Mouse (Mus musculus) T-helper 17 cell (primary cell): Measurements from ENCODE around the gene Pmm2.

ENCODE experiments used
- in situ Hi-C, 2 experiments: fragments of 300-600 bp; cut with MboI, MseI; formaldehyde crosslinking; loops; 1 replicate in 1 of 2; 2 replicates in 1 of 2; pipeline ENCODE4 v1.15.1; 2025; ENCODE audit warnings: high pct_unique_total_duplicates in 2 of 2

The Pmm2 gene

GRCm38 (mm10) chr16:8678676-8679075 is 41.2 kb downstream of the Pmm2 start:
- in situ Hi-C loops = loop anchor here (5.0 kb wide), 3 partner anchors 181 to 276 kb away; no protein-coding TSS in a partner anchor

GRCm38 (mm10) chr16:8679780-8680179 is 42.3 kb downstream of the Pmm2 start:
- in situ Hi-C loops = loop anchor here (5.0 kb wide), 4 partner anchors 182 to 277 kb away; no protein-coding TSS in a partner anchor

GRCm38 (mm10) chr16:8680470-8680869 is 43.0 kb downstream of the Pmm2 start, which contains the start of gene Gm5767:
Gene Gm5767, plus strand, starts transcription at chr16:8680770.
- in situ Hi-C loops = loop anchor here in 1 of 2 experiments (5.0 kb wide), 1 partner anchor 273 kb away; no protein-coding TSS in a partner anchor

GRCm38 (mm10) chr16:8685087-8685486 is 47.6 kb downstream of the Pmm2 start:
- in situ Hi-C loops = loop anchor here in 1 of 2 experiments (5.0 kb wide), 1 partner anchor 82 kb away; no protein-coding TSS in a partner anchor

- in situ Hi-C loops = loop anchor here in 1 of 2 experiments (5.0 kb wide), 1 partner anchor 81 kb away; no protein-coding TSS in a partner anchor
Measured at GRCm38 (mm10) chr16:8686121-8686870, 48.8 kb downstream of the Pmm2 start.

- in situ Hi-C loops = loop anchor here in 1 of 2 experiments (5.0 kb wide), 1 partner anchor 80 kb away; no protein-coding TSS in a partner anchor
Measured at GRCm38 (mm10) chr16:8686871-8687535, 49.5 kb downstream of the Pmm2 start.

- in situ Hi-C loops = loop anchor here in 1 of 2 experiments (5.0 kb wide), 1 partner anchor 80 kb away; no protein-coding TSS in a partner anchor
Measured at GRCm38 (mm10) chr16:8687559-8688112, 50.2 kb downstream of the Pmm2 start.

GRCm38 (mm10) chr16:8689979-8690656 is 52.6 kb downstream of the Pmm2 start:
- in situ Hi-C loops = loop anchor here in 1 of 2 experiments (5.0 kb wide), 1 partner anchor 77 kb away; no protein-coding TSS in a partner anchor

GRCm38 (mm10) chr16:8691206-8691605 is 53.7 kb downstream of the Pmm2 start:
- in situ Hi-C loops = no loop called here

- in situ Hi-C loops = no loop called here
Measured at GRCm38 (mm10) chr16:8699556-8699955, 62.1 kb downstream of the Pmm2 start.

- in situ Hi-C loops = no loop called here
Measured at GRCm38 (mm10) chr16:8700586-8700985, 63.1 kb downstream of the Pmm2 start.

- in situ Hi-C loops = no loop called here
Measured at GRCm38 (mm10) chr16:8711998-8712397, 74.5 kb downstream of the Pmm2 start.
